Mouse (Mus musculus): ENCODE data around the gene Mrvi1.

DNA sequence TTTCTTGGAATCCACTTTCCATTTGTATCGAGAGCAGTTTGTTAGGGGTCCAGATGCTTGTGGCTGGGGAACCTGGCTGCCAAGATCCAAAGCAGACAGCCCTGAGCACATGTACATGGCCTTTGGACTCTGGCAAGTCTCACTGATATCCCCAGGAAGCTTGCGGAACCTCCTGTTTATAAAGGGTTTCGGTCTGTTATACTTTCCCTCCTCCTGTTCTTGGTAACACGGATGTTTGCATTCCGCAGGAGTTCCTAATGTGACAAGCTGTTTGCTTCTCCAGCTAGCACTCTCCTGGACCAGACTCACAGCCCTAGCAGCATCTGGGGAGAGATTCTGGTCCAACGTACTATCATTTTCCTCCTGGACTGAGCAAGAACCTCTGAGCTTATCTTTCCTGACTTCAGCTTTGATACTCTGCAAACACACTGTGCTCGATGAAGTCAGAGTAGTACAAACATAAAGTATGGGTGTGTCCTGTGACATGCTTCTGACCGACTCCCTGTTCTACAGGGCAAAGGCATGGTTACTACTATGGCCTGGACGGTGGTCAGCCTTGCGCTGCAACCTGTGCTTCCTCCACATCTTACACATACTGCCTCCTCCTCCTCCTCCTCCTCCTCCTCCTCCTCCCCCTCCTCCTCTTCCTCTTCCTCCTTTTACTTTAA is 88.2 kb downstream of the Mrvi1 start:
- TF ChIP-seq ZC3H11A (IDR thresholded peaks at IDR 0.05; ENCODE audit: borderline replicate concordance, low read depth, low read length) (no peak), ZNF384 (IDR thresholded peaks at IDR 0.05; ENCODE audit: low read depth, low read length) (no peak), MAFK (IDR thresholded peaks at IDR 0.05; ENCODE audit: insufficient read depth, low read depth, low read length) (no peak), HCFC1 (IDR thresholded peaks at IDR 0.05; ENCODE audit: borderline replicate concordance, insufficient read depth, low read length) (no peak)
